Mouse (Mus musculus): ENCODE results near the gene Cmas.

Gene Cmas

GRCm38 (mm10) chr6:142756507-142757333 lies at the start of gene Cmas:
Gene Cmas (plus strand): TSS chr6:142756686.
- peak; percentile 92 for DNase-seq (ENCODE audit: low spot score)

- DNase-seq (ENCODE audit: low spot score): no peak
Measured at GRCm38 (mm10) chr6:142706688-142707087, 49.8 kb upstream of the Cmas start.

- no peak for DNase-seq (ENCODE audit: low spot score)
Measured at GRCm38 (mm10) chr6:142708369-142708768, 48.1 kb upstream of the Cmas start.

GRCm38 (mm10) chr6:142710690-142711089 lies 45.8 kb upstream of the Cmas start:
- DNase-seq (ENCODE audit: low spot score): no peak

GRCm38 (mm10) chr6:142711106-142711505 lies 45.4 kb upstream of the Cmas start:
- DNase-seq (ENCODE audit: low spot score): no peak

- no peak for DNase-seq (ENCODE audit: low spot score)
Measured at GRCm38 (mm10) chr6:142715026-142715425, 41.5 kb upstream of the Cmas start.

GRCm38 (mm10) chr6:142717186-142717585 lies 39.3 kb upstream of the Cmas start:
- DNase-seq (ENCODE audit: low spot score): no peak

GRCm38 (mm10) chr6:142718167-142718566 lies 38.3 kb upstream of the Cmas start:
- no peak for DNase-seq (ENCODE audit: low spot score)

GRCm38 (mm10) chr6:142720641-142721040 lies 35.8 kb upstream of the Cmas start:
- DNase-seq (ENCODE audit: low spot score): no peak

- no peak for DNase-seq (ENCODE audit: low spot score)
Measured at GRCm38 (mm10) chr6:142721731-142722130, 34.8 kb upstream of the Cmas start.

GRCm38 (mm10) chr6:142726032-142726431 lies 30.5 kb upstream of the Cmas start:
- DNase-seq (ENCODE audit: low spot score): no peak

- DNase-seq (ENCODE audit: low spot score): no peak
Measured at GRCm38 (mm10) chr6:142732567-142733290, 23.8 kb upstream of the Cmas start.

- DNase-seq (ENCODE audit: low spot score): no peak
Measured at GRCm38 (mm10) chr6:142735302-142736005, 21.0 kb upstream of the Cmas start.

- DNase-seq (ENCODE audit: low spot score): no peak
Measured at GRCm38 (mm10) chr6:142738225-142738624, 18.3 kb upstream of the Cmas start.

GRCm38 (mm10) chr6:142738637-142739036 lies 17.8 kb upstream of the Cmas start:
- DNase-seq (ENCODE audit: low spot score): no peak

- no peak for DNase-seq (ENCODE audit: low spot score)
Measured at GRCm38 (mm10) chr6:142741763-142742162, 14.7 kb upstream of the Cmas start.

GRCm38 (mm10) chr6:142743193-142743592 lies 13.3 kb upstream of the Cmas start:
- DNase-seq (ENCODE audit: low spot score): no peak

- no peak for DNase-seq (ENCODE audit: low spot score)
Measured at GRCm38 (mm10) chr6:142745484-142745883, 11.0 kb upstream of the Cmas start.

- DNase-seq (ENCODE audit: low spot score): no peak
Measured at GRCm38 (mm10) chr6:142746765-142747164, 9.7 kb upstream of the Cmas start.

- DNase-seq (ENCODE audit: low spot score): no peak
Measured at GRCm38 (mm10) chr6:142747165-142747564, 9.3 kb upstream of the Cmas start.

- peak; percentile 40 for DNase-seq (ENCODE audit: low spot score)
Measured at GRCm38 (mm10) chr6:142748057-142748708, 8.3 kb upstream of the Cmas start.

GRCm38 (mm10) chr6:142751365-142751764 lies 5.1 kb upstream of the Cmas start:
- peak; percentile 18 for DNase-seq (ENCODE audit: low spot score)

Measured in testis, postnatal 14 days (tissue).